Mouse (Mus musculus): ENCODE measurements around the gene Tspan13.

The Tspan13 gene

GRCm38 (mm10) chr12:35977633-35978246 is 64.6 kb downstream of the Tspan13 start:
- no peak for ATAC-seq (ENCODE audit: low TSS enrichment)

- ATAC-seq (ENCODE audit: low TSS enrichment): no peak
Observed at GRCm38 (mm10) chr12:35975898-35976297, 66.4 kb downstream of the Tspan13 start.

GRCm38 (mm10) chr12:35966768-35967141 is 75.5 kb downstream of the Tspan13 start:
- no peak for ATAC-seq (ENCODE audit: low TSS enrichment)

- no peak for ATAC-seq (ENCODE audit: low TSS enrichment)
Observed at GRCm38 (mm10) chr12:35966098-35966767, 76.1 kb downstream of the Tspan13 start.

Measured in frontal cortex, adult (tissue).